Mouse (Mus musculus): ENCODE data around the gene AI464131. TPM values are rescaled to one million over a fixed set of nuclear protein-coding genes. Genes with fewer than 3 reads are reported as not detected.

The AI464131 gene
- polyA plus RNA-seq (2016; fragmentation: Nextera tagmentation; extraction: Ambion mirVana): 6.3 and 7.1 TPM in 2 replicates

GRCm38 (mm10) chr4:41502986-41503412, at the start of gene AI464131:
AI464131 (minus strand) TSS chr4:41503076.
- DNase-seq (ENCODE audit: extremely low spot score, low spot score): peak; percentile 99
- under 1% methylated on average over 18 of the region's 18 CpGs for WGBS
- peaks cover 69% of the 10 kb centered on the region for H3K27me3 ChIP-seq (ENCODE audit: poor library complexity, severe bottlenecking)

GRCm38 (mm10) chr4:41552529-41552928, 49.7 kb upstream of the AI464131 start:
- no peaks in the 10 kb centered on the region for H3K27me3 ChIP-seq (ENCODE audit: poor library complexity, severe bottlenecking)
- no peaks in the 10 kb centered on the region for H3K9me3 ChIP-seq
- DNase-seq (ENCODE audit: extremely low spot score, low spot score): peak; percentile 76
- no peaks in the 10 kb centered on the region for H3K36me3 ChIP-seq (replicated peaks)
- peaks cover 34% of the 10 kb centered on the region for H3K4me1 ChIP-seq
- H3K27ac ChIP-seq: no peak overlapping the region
- WGBS: 40% methylated on average over 6 of the region's 6 CpGs
- no peak overlapping the region for H3K4me3 ChIP-seq

More at GRCm38 (mm10) chr4:41502986-41503412, at the start of gene AI464131:
- Histone ChIP-seq H3K9me3 (no peaks in the 10 kb centered on the region), H3K36me3 (replicated peaks) (no peaks in the 10 kb centered on the region), H3K4me3 (peak within 1 kb of the TSS; percentile 51), H3K27ac (peak within 1 kb of the TSS; percentile 74), H3K4me1 (peaks cover 62% of the 10 kb centered on the region)

- no peak for DNase-seq (ENCODE audit: extremely low spot score, low spot score)
- Histone ChIP-seq H3K36me3 (replicated peaks) (no peaks in the 10 kb centered on the region), H3K27ac (no peak overlapping the region), H3K9me3 (no peaks in the 10 kb centered on the region), H3K4me3 (no peak overlapping the region), H3K4me1 (peaks cover 7% of the 10 kb centered on the region), H3K27me3 (ENCODE audit: poor library complexity, severe bottlenecking) (peaks cover 7% of the 10 kb centered on the region; the same call in 1 of the 2 replicates)
- WGBS: 92% methylated on average over 1 of the region's 1 CpGs
Measured at GRCm38 (mm10) chr4:41547086-41547485, 44.2 kb upstream of the AI464131 start.

GRCm38 (mm10) chr4:41545985-41546384, 43.1 kb upstream of the AI464131 start:
- 24% methylated on average over 8 of the region's 8 CpGs for WGBS

GRCm38 (mm10) chr4:41542136-41542535, 39.3 kb upstream of the AI464131 start:
- Histone ChIP-seq H3K9me3 (no peaks in the 10 kb centered on the region; the same call in 1 of the 2 replicates), H3K4me3 (no peak overlapping the region), H3K4me1 (peaks cover 6% of the 10 kb centered on the region; the same call in 1 of the 2 replicates), H3K27ac (no peak overlapping the region), H3K36me3 (replicated peaks) (no peaks in the 10 kb centered on the region; the same call in 1 of the 2 replicates), H3K27me3 (ENCODE audit: poor library complexity, severe bottlenecking) (peaks cover 7% of the 10 kb centered on the region; the same call in 1 of the 2 replicates)
- no peak for DNase-seq (ENCODE audit: extremely low spot score, low spot score)
- 90% methylated on average over 8 of the region's 8 CpGs for WGBS

More at GRCm38 (mm10) chr4:41545985-41546384, 43.1 kb upstream of the AI464131 start:
- peaks cover 7% of the 10 kb centered on the region; the same call in 1 of the 2 replicates for H3K27me3 ChIP-seq (ENCODE audit: poor library complexity, severe bottlenecking)
- DNase-seq (ENCODE audit: extremely low spot score, low spot score): no peak
- peaks cover 6% of the 10 kb centered on the region; the same call in 1 of the 2 replicates for H3K4me1 ChIP-seq
- H3K9me3 ChIP-seq: no peaks in the 10 kb centered on the region
- no peak overlapping the region for H3K27ac ChIP-seq
- H3K36me3 ChIP-seq (replicated peaks): no peaks in the 10 kb centered on the region
- no peak overlapping the region for H3K4me3 ChIP-seq

GRCm38 (mm10) chr4:41534866-41535265, 32.0 kb upstream of the AI464131 start:
- Histone ChIP-seq H3K4me1 (peaks cover 17% of the 10 kb centered on the region), H3K4me3 (no peak overlapping the region), H3K36me3 (replicated peaks) (no peaks in the 10 kb centered on the region; the same call in 1 of the 2 replicates), H3K27me3 (ENCODE audit: poor library complexity, severe bottlenecking) (no peaks in the 10 kb centered on the region), H3K9me3 (no peaks in the 10 kb centered on the region; the same call in 1 of the 2 replicates), H3K27ac (no peak overlapping the region)
- DNase-seq (ENCODE audit: extremely low spot score, low spot score): no peak
- 82% methylated on average over 5 of the region's 5 CpGs for WGBS

GRCm38 (mm10) chr4:41532420-41532819, 29.5 kb upstream of the AI464131 start:
- no peak for DNase-seq (ENCODE audit: extremely low spot score, low spot score)
- Histone ChIP-seq H3K36me3 (replicated peaks) (no peaks in the 10 kb centered on the region), H3K27ac (no peak overlapping the region), H3K9me3 (no peaks in the 10 kb centered on the region; the same call in 1 of the 2 replicates), H3K4me3 (no peak overlapping the region), H3K4me1 (peaks cover 35% of the 10 kb centered on the region), H3K27me3 (ENCODE audit: poor library complexity, severe bottlenecking) (no peaks in the 10 kb centered on the region)
- WGBS: 25% methylated on average over 6 of the region's 6 CpGs

- no peaks in the 10 kb centered on the region for H3K36me3 ChIP-seq (replicated peaks)
- H3K27ac ChIP-seq: peak overlapping the region; percentile 83; the same call in 1 of the 2 replicates
- H3K4me3 ChIP-seq: no peak overlapping the region
- WGBS: 40% methylated on average over 8 of the region's 8 CpGs
- H3K27me3 ChIP-seq (ENCODE audit: poor library complexity, severe bottlenecking): peaks cover 9% of the 10 kb centered on the region; the same call in 1 of the 2 replicates
- DNase-seq (ENCODE audit: extremely low spot score, low spot score): no peak
- H3K9me3 ChIP-seq: no peaks in the 10 kb centered on the region
- H3K4me1 ChIP-seq: peaks cover 52% of the 10 kb centered on the region
Measured at GRCm38 (mm10) chr4:41527996-41528395, 25.1 kb upstream of the AI464131 start.

- Histone ChIP-seq H3K9me3 (no peaks in the 10 kb centered on the region), H3K27ac (peak overlapping the region; percentile 83), H3K36me3 (replicated peaks) (no peaks in the 10 kb centered on the region), H3K4me1 (peaks cover 58% of the 10 kb centered on the region), H3K27me3 (ENCODE audit: poor library complexity, severe bottlenecking) (peaks cover 15% of the 10 kb centered on the region), H3K4me3 (no peak overlapping the region)
- WGBS: 25% methylated on average over 13 of the region's 13 CpGs
- DNase-seq (ENCODE audit: extremely low spot score, low spot score): peak; percentile 30
Measured at GRCm38 (mm10) chr4:41527076-41527475, 24.2 kb upstream of the AI464131 start.

- 57% methylated on average over 7 of the region's 7 CpGs for WGBS
- H3K27ac ChIP-seq: peak overlapping the region; percentile 83
Measured at GRCm38 (mm10) chr4:41526553-41526952, 23.7 kb upstream of the AI464131 start.

GRCm38 (mm10) chr4:41524829-41525228, 22.0 kb upstream of the AI464131 start:
- Histone ChIP-seq H3K36me3 (replicated peaks) (peaks cover 3% of the 10 kb centered on the region; the same call in 1 of the 2 replicates), H3K27ac (no peak overlapping the region), H3K4me3 (no peak overlapping the region), H3K4me1 (peaks cover 48% of the 10 kb centered on the region), H3K27me3 (ENCODE audit: poor library complexity, severe bottlenecking) (peaks cover 29% of the 10 kb centered on the region), H3K9me3 (no peaks in the 10 kb centered on the region)
- WGBS: 83% methylated on average over 9 of the region's 9 CpGs
- no peak for DNase-seq (ENCODE audit: extremely low spot score, low spot score)

More at GRCm38 (mm10) chr4:41526553-41526952, 23.7 kb upstream of the AI464131 start:
- no peak for DNase-seq (ENCODE audit: extremely low spot score, low spot score)
- Histone ChIP-seq H3K36me3 (replicated peaks) (no peaks in the 10 kb centered on the region), H3K4me3 (no peak overlapping the region), H3K4me1 (peaks cover 61% of the 10 kb centered on the region), H3K27me3 (ENCODE audit: poor library complexity, severe bottlenecking) (peaks cover 21% of the 10 kb centered on the region), H3K9me3 (no peaks in the 10 kb centered on the region)

GRCm38 (mm10) chr4:41523839-41524238, 21.0 kb upstream of the AI464131 start:
- H3K27ac ChIP-seq: no peak overlapping the region
- no peak for DNase-seq (ENCODE audit: extremely low spot score, low spot score)
- H3K36me3 ChIP-seq (replicated peaks): peaks cover 4% of the 10 kb centered on the region; the same call in 1 of the 2 replicates
- WGBS: 79% methylated on average over 7 of the region's 7 CpGs
- H3K4me1 ChIP-seq: peaks cover 44% of the 10 kb centered on the region
- H3K9me3 ChIP-seq: no peaks in the 10 kb centered on the region
- H3K4me3 ChIP-seq: no peak overlapping the region
- H3K27me3 ChIP-seq (ENCODE audit: poor library complexity, severe bottlenecking): peaks cover 30% of the 10 kb centered on the region

- WGBS: 55% methylated on average over 5 of the region's 5 CpGs
- DNase-seq (ENCODE audit: extremely low spot score, low spot score): no peak
Measured at GRCm38 (mm10) chr4:41522788-41523187, 19.9 kb upstream of the AI464131 start.

More at GRCm38 (mm10) chr4:41522788-41523187, 19.9 kb upstream of the AI464131 start:
- Histone ChIP-seq H3K4me1 (peaks cover 39% of the 10 kb centered on the region), H3K36me3 (replicated peaks) (peaks cover 4% of the 10 kb centered on the region; the same call in 1 of the 2 replicates), H3K27me3 (ENCODE audit: poor library complexity, severe bottlenecking) (peaks cover 30% of the 10 kb centered on the region), H3K27ac (no peak overlapping the region), H3K9me3 (no peaks in the 10 kb centered on the region), H3K4me3 (no peak overlapping the region)
